Mouse (Mus musculus): Measurements from ENCODE around the gene Las1l. TPM values are rescaled to one million over a fixed set of nuclear protein-coding genes. Genes with fewer than 3 reads are reported as not detected.

The Las1l gene
- polyA plus RNA-seq, 1 experiment, result 13.9 TPM

DNA sequence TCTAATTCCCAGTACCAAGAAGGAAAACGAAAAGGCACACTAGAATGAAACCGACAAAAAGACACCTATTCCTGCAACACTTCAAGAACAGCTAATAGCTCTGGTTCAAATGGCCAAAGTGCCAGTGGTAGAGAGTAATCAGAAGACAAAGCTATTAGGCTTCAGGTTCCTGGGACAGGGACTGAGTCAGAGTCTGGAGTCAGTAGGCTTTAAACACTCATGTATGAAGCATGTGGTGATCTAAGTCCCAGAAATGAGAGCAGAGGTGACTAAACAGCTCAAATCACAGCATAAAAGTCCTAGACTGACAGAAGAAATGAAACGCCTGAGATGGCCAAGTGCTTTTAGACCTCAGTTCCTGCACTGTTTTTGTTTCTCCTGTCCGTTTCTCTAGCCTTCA, 8.6 kb downstream of the Las1l start:
- DNase-seq, result no peak
- WGBS, result 97% methylated on average over 4 of the region's 4 CpGs

DNA sequence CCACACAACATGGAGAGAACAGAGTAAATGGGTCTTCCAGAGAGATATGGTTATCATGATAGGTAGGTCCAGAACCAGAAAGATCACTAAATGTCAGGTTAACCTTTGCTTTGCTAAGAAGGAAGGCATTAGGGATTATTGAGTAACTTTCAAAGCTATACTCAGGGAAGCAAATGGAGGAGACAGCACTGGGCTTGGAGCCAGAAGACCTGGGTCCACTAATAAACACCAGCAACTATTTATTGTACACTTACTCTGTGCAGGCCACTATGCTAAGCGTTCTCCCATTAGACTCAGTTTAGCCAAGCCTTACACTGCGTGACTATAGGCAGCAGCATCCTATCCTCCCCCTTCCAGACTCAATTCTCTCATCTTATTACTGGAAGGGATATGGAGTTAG, 11.3 kb downstream of the Las1l start:
- WGBS, result 100% methylated on average over 2 of the region's 2 CpGs
- Histone ChIP-seq H3K4me3 (ENCODE audit: control insufficient read depth, insufficient read depth, low read length) (no peak overlapping the region), H3K27me3 (ENCODE audit: control insufficient read depth, insufficient read depth, low read length) (no peaks in the 10 kb centered on the region), H3K4me1 (replicated peaks; ENCODE audit: control insufficient read depth, insufficient read depth, low read length) (no peaks in the 10 kb centered on the region), H3K27ac (ENCODE audit: control insufficient read depth, insufficient read depth, low read length) (no peak overlapping the region), H3K36me3 (ENCODE audit: control insufficient read depth, insufficient read depth, low read length) (peaks cover 11% of the 10 kb centered on the region; the same call in 1 of the 2 replicates)
- TF ChIP-seq POLR2A (IDR thresholded peaks at IDR 0.05; ENCODE audit: control insufficient read depth, extremely low read depth, insufficient read depth, low read length, poor library complexity) (no peak), CTCF (IDR thresholded peaks at IDR 0.05; ENCODE audit: borderline replicate concordance, control insufficient read depth, extremely low read depth, insufficient read depth, low read length, poor library complexity) (no peak)
- no peak for DNase-seq

More for the DNA sequence above, 8.6 kb downstream of the Las1l start:
- no peaks in the 10 kb centered on the region for H3K4me1 ChIP-seq (replicated peaks; ENCODE audit: control insufficient read depth, insufficient read depth, low read length)
- H3K36me3 ChIP-seq (ENCODE audit: control insufficient read depth, insufficient read depth, low read length), result peaks cover 11% of the 10 kb centered on the region; the same call in 1 of the 2 replicates
- no peaks in the 10 kb centered on the region for H3K27me3 ChIP-seq (ENCODE audit: control insufficient read depth, insufficient read depth, low read length)
- H3K27ac ChIP-seq (ENCODE audit: control insufficient read depth, insufficient read depth, low read length), result no peak overlapping the region
- TF ChIP-seq POLR2A (IDR thresholded peaks at IDR 0.05; ENCODE audit: control insufficient read depth, extremely low read depth, insufficient read depth, low read length, poor library complexity), result no peak
- TF ChIP-seq CTCF (IDR thresholded peaks at IDR 0.05; ENCODE audit: borderline replicate concordance, control insufficient read depth, extremely low read depth, insufficient read depth, low read length, poor library complexity), result no peak
- H3K4me3 ChIP-seq (ENCODE audit: control insufficient read depth, insufficient read depth, low read length), result no peak overlapping the region

DNA sequence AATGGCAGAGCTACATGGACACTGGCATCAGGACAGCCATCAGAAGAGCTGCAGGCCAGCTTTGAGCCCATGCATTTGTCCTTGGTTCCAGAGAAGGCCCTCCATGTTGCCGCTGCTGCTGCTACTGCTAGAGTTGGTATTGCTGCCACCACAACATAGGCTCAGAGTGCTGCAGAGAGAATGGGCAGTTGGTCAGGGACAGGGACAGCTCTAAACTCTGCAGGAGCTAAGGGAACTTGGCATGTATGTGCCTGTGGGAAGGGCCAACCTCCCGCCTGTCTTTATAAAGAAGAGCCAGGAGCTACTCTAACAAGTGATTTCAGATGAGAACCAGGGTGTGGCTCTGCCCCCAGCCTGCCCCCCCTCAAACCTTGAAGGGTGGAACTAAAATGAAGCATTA, 21.3 kb downstream of the Las1l start:
- H3K4me1 ChIP-seq (replicated peaks; ENCODE audit: control insufficient read depth, insufficient read depth, low read length), result no peaks in the 10 kb centered on the region
- H3K27ac ChIP-seq (ENCODE audit: control insufficient read depth, insufficient read depth, low read length), result no peak overlapping the region
- H3K27me3 ChIP-seq (ENCODE audit: control insufficient read depth, insufficient read depth, low read length), result no peaks in the 10 kb centered on the region
- peaks cover 9% of the 10 kb centered on the region; the same call in 1 of the 2 replicates for H3K36me3 ChIP-seq (ENCODE audit: control insufficient read depth, insufficient read depth, low read length)
- 97% methylated on average over 2 of the region's 2 CpGs for WGBS
- no peak overlapping the region for H3K4me3 ChIP-seq (ENCODE audit: control insufficient read depth, insufficient read depth, low read length)
- TF ChIP-seq POLR2A (IDR thresholded peaks at IDR 0.05; ENCODE audit: control insufficient read depth, extremely low read depth, insufficient read depth, low read length, poor library complexity), result no peak
- TF ChIP-seq CTCF (IDR thresholded peaks at IDR 0.05; ENCODE audit: borderline replicate concordance, control insufficient read depth, extremely low read depth, insufficient read depth, low read length, poor library complexity), result no peak
- no peak for DNase-seq

DNA sequence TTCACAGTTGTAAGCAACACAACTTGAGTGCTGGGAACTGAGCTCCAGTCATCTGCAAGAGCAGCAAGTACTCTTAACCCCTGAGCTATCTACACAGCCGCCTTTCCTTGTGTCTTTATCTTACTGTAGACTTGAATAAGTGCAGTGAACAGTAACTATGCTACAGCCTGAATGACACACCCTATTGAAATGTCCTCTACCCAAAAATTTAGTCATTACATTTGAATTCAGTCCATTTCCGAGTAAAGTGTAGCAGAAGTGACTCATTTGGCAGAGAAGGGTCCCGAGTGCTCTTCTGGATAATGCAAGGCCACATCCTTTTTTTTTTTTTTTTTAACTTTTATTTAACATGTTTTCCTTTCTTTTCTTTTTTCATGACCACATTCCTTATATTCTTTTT, 54.0 kb downstream of the Las1l start:
- H3K27ac ChIP-seq (ENCODE audit: control insufficient read depth, insufficient read depth, low read length), result no peak overlapping the region; the same call in 1 of the 2 replicates
- no peak for TF ChIP-seq CTCF (IDR thresholded peaks at IDR 0.05; ENCODE audit: borderline replicate concordance, control insufficient read depth, extremely low read depth, insufficient read depth, low read length, poor library complexity)
- TF ChIP-seq POLR2A (IDR thresholded peaks at IDR 0.05; ENCODE audit: control insufficient read depth, extremely low read depth, insufficient read depth, low read length, poor library complexity), result no peak
- H3K4me1 ChIP-seq (replicated peaks; ENCODE audit: control insufficient read depth, insufficient read depth, low read length), result peaks cover 2% of the 10 kb centered on the region; the same call in 1 of the 2 replicates
- H3K36me3 ChIP-seq (ENCODE audit: control insufficient read depth, insufficient read depth, low read length), result no peaks in the 10 kb centered on the region
- 94% methylated on average over 3 of the region's 3 CpGs for WGBS
- DNase-seq, result no peak
- H3K4me3 ChIP-seq (ENCODE audit: control insufficient read depth, insufficient read depth, low read length), result no peak overlapping the region
- H3K27me3 ChIP-seq (ENCODE audit: control insufficient read depth, insufficient read depth, low read length), result no peaks in the 10 kb centered on the region

Other genes with a start within 250 kb of the Las1l start
- 3.6 and 3.9 TPM in 2 replicates for gene Zc3h12b, start 245.3 kb downstream of the Las1l start, polyA plus RNA-seq (2012; rRNA removed)
- gene Msn, start 139.1 kb upstream of the Las1l start, polyA plus RNA-seq (2012; rRNA removed), result 205 and 237 TPM in 2 replicates

Measured in thymus, adult 2 months (tissue).